Mouse (Mus musculus) CH12.LX (cell line): ENCODE data around the gene Prkca.

ENCODE experiments used
- BHLHE40 ChIP-seq: IDR thresholded peaks from 2 replicates; pipeline ENCODE4 v1.6.1; 2011; ENCODE audit warnings: mild to moderate bottlenecking, low read depth, low read length, improper control_type of control experiment
- CTCF ChIP-seq, 2 experiments: IDR thresholded peaks in 1 of 2; conservative IDR thresholded peaks in 1 of 2; 2 replicates each; pipeline ENCODE4 v1.5.1; 2011 to 2012; ENCODE audit warnings: low read depth in 2 of 2, low read length in 2 of 2, improper control_type of control experiment in 1 of 2, inconsistent platforms in 1 of 2, mild to moderate bottlenecking in 1 of 2, moderate library complexity in 1 of 2
- EP300 ChIP-seq: IDR thresholded peaks from 2 replicates; pipeline ENCODE4 v1.6.1; 2011; ENCODE audit warnings: low read length, improper control_type of control experiment
- KAT2A ChIP-seq: IDR thresholded peaks from 2 replicates; pipeline ENCODE4 v1.6.1; 2012; ENCODE audit warnings: low read length, improper control_type of control experiment, inconsistent platforms; ENCODE audit not compliant: insufficient replicate concordance
- POLR2A ChIP-seq: IDR thresholded peaks from 2 replicates; pipeline ENCODE4 v1.6.1; 2011; ENCODE audit warnings: low read depth, mild to moderate bottlenecking, improper control_type of control experiment, low read length
- RCOR1 ChIP-seq: conservative IDR thresholded peaks from 2 replicates; pipeline ENCODE4 v1.6.1; 2012; ENCODE audit warnings: low read depth, mild to moderate bottlenecking, inconsistent platforms, low read length, improper control_type of control experiment
- TCF12 ChIP-seq: IDR thresholded peaks from 2 replicates; pipeline ENCODE4 v1.6.1; 2014; ENCODE audit warnings: low read depth, mild to moderate bottlenecking, inconsistent platforms, low read length, improper control_type of control experiment
- ZKSCAN1 ChIP-seq: IDR thresholded peaks from 2 replicates; pipeline ENCODE4 v1.6.1; 2012; ENCODE audit warnings: low read depth, inconsistent platforms, low read length, improper control_type of control experiment, borderline replicate concordance

GRCm38 (mm10) chr11:108023188-108023587 lies 320.5 kb downstream of the Prkca start:
- no peak for TF ChIP-seq TCF12
- TF ChIP-seq POLR2A = no peak
- TF ChIP-seq CTCF (conservative IDR thresholded peaks at IDR 0.05 in 1 of 2, IDR thresholded peaks at IDR 0.05 in 1 of 2; ENCODE audit: low read depth in 2 of 2, low read length in 2 of 2) = no peak
- TF ChIP-seq EP300 = no peak
- no peak for TF ChIP-seq KAT2A
- no peak for TF ChIP-seq BHLHE40
- no peak for TF ChIP-seq RCOR1
- no peak for TF ChIP-seq ZKSCAN1
